Mouse (Mus musculus) kidney, postnatal 0 days (tissue): ENCODE results near the gene 9130409I23Rik. TPM values are rescaled to one million over a fixed set of nuclear protein-coding genes. Genes with fewer than 3 reads are reported as not detected.

Experiments used
- ATAC-seq: fragments of 200-750 bp; cut with Nextera tagmentation; replicated peaks from 2 replicates; pipeline ENCODE4 v1.8.0; 2017; ENCODE audit warnings: low read depth, moderate number of reproducible peaks, moderate TSS enrichment, moderate library complexity; ENCODE audit not compliant: low FRiP score
- DNase-seq: peaks from one replicate; pipeline ENCODE4 v3.0.0-alpha.2; 2016; ENCODE audit warnings: low spot score
- H3K27ac ChIP-seq: fragments of 300-500 bp; sonication (generic); 2 replicates; pipeline ENCODE4 v1.5.1; 2014; ENCODE audit warnings: mild to moderate bottlenecking
- H3K27me3 ChIP-seq: fragments of 300-500 bp; sonication (generic); 2 replicates; pipeline ENCODE4 v1.6.1; 2014; ENCODE audit warnings: low read length, mixed read lengths; ENCODE audit not compliant: insufficient read depth
- H3K36me3 ChIP-seq: fragments of 300-500 bp; sonication (generic); 2 replicates; pipeline ENCODE4 v1.6.1; 2014; ENCODE audit warnings: low read length, mixed read lengths; ENCODE audit not compliant: insufficient read depth
- H3K4me1 ChIP-seq: fragments of 300-500 bp; sonication (generic); replicated peaks from 2 replicates; pipeline ENCODE4 v1.6.1; 2014; ENCODE audit warnings: antibody characterized with exemption, low read length, mixed read lengths; ENCODE audit not compliant: insufficient read depth
- H3K4me2 ChIP-seq: fragments of 300-500 bp; sonication (generic); 2 replicates; pipeline ENCODE4 v1.6.1; 2014; ENCODE audit warnings: mild to moderate bottlenecking, low read length, moderate library complexity, mixed read lengths
- H3K4me3 ChIP-seq: fragments of 300-500 bp; sonication (generic); replicated peaks from 2 replicates; pipeline ENCODE4 v1.5.1; 2014; ENCODE audit warnings: low read depth, low read length
- H3K9ac ChIP-seq: fragments of 300-500 bp; sonication (generic); 2 replicates; pipeline ENCODE4 v1.6.1; 2014; ENCODE audit warnings: low read depth, low read length
- H3K9me3 ChIP-seq: fragments of 300-500 bp; sonication (generic); replicated peaks from 2 replicates; pipeline ENCODE4 v1.6.1; 2016; ENCODE audit warnings: low read length, inconsistent platforms, mixed read lengths
- CTCF ChIP-seq: IDR thresholded peaks from 2 replicates; pipeline ENCODE4 v1.5.1; 2016; ENCODE audit warnings: antibody characterized with exemption, low read depth, mild to moderate bottlenecking, moderate library complexity
- WGBS: fragments of 180-500 bp; shearing (Covaris S2); extraction: QIAGEN DNeasy Blood & Tissue Kit; methylation state at CpG from one replicate; pipeline ENCODE4 v1.1.7; 2014; 5-methylcytosine and 5-hydroxymethylcytosine counted together
- polyA plus RNA-seq: library from polyadenylated mRNA; unstranded; fragments of >200 nt; fragmentation: Nextera tagmentation; extraction: Ambion mirVana; gene quantifications from 2 replicates; pipeline ENCODE4 v1.2.1, GENCODE M21; 2015

Gene 9130409I23Rik
- polyA plus RNA-seq, 1 experiment from 2014 or later: 0.08 TPM

DNA sequence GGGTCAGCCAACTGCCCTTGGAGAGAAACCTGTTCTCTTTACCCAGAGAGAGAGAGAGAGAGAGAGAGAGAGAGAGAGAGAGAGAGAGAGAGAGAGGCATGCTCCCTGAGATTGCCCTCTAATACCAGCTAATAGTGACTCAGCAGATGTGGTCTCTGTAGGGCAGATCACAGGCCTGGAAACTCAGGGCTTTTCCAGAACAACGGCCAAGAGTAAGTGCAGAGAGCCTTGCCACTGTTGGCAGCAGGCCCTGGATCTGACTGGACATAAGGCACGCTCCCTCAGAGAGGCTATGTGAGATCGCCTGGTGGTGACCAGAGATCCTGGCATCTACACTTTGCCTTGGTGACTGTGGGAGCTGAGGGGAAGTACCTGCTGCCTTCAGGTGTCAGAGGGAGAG is 41.3 kb upstream of the 9130409I23Rik start:
- no peak overlapping the region for H3K4me2 ChIP-seq
- H3K4me3 ChIP-seq: no peak overlapping the region
- no peak overlapping the region for H3K9ac ChIP-seq
- peak; percentile 40; the same call in 1 of the 2 replicates for ATAC-seq
- TF ChIP-seq CTCF: no peak
- peaks cover 10% of the 10 kb centered on the region for H3K4me1 ChIP-seq
- peak; percentile 28 for DNase-seq
- H3K36me3 ChIP-seq: no peaks in the 10 kb centered on the region
- H3K27ac ChIP-seq: 0 out of 2 replicates have a peak overlapping the region, but pooled peaks have one; percentile 66
- H3K9me3 ChIP-seq: no peaks in the 10 kb centered on the region
- WGBS: 55% methylated on average over 3 of the region's 3 CpGs
- no peaks in the 10 kb centered on the region for H3K27me3 ChIP-seq

DNA sequence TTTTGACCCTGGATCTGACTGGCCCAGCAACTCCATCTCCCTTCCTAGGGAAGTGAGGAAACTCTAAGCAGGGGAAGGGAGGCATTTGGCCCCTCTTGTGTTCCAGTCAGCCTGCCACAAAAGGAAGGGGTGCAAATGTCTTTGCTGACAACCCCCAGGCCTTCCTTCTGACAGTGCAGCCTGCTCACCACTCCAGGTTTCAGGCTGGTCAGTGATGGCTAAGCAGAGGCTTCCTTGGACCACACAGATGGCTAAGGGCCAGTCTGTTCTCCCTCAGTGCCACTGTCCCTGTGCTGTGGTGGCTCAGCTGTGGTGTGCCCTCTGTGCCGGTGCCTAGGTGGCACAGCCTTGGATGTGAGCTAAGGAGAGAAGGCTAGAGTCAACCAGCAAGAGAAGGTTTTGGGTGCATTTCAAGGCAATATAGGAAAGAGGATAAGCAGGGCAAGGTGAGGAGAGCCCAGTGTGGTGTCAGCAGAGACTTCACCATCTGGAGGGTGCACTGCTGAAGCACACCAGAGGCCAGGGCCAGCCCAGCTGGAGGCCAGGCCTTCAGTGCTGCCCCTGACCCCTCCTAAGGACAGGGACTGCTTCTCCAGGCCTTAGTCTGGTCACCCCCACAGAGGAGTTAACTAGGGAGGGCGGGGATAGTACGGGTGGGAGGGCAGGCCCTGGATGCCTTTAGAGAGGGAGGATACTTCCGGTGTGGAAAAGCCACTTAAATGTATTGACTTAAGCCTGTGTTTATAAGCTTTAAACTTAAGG is 40.7 kb upstream of the 9130409I23Rik start:
- Histone ChIP-seq H3K9me3 (no peaks in the 10 kb centered on the region), H3K36me3 (no peaks in the 10 kb centered on the region), H3K4me1 (peaks cover 13% of the 10 kb centered on the region), H3K4me2 (no peak overlapping the region), H3K4me3 (no peak overlapping the region), H3K27ac (peak overlapping the region; percentile 66), H3K27me3 (no peaks in the 10 kb centered on the region), H3K9ac (no peak overlapping the region)
- WGBS: 34% methylated on average over 4 of the region's 4 CpGs
- peak; percentile 82 for DNase-seq
- peak; percentile 81 for ATAC-seq
- TF ChIP-seq CTCF: no peak

DNA sequence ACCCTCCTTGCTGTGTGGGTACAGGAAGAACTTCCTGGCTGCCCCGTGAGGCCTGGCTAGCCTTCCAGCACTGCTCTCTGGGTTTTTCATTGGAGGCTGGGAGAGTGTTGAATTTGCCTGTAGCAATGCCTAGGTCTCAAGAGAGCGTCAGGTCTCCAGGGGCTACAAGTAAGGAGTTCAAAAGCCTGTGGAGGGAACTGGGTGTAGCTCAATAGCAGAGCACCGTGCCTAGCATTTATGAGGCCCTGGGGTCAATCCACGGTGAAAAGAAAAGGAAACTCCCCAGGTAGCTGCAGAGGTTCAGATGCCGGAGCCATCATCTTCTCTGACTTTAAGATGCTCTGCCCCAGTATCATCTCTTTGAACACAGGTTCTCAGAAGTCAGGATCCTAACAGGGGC is 39.4 kb upstream of the 9130409I23Rik start:
- 70% methylated on average over 5 of the region's 5 CpGs for WGBS
- Histone ChIP-seq H3K36me3 (no peaks in the 10 kb centered on the region), H3K4me2 (no peak overlapping the region), H3K9ac (no peak overlapping the region), H3K9me3 (no peaks in the 10 kb centered on the region), H3K27me3 (no peaks in the 10 kb centered on the region), H3K27ac (no peak overlapping the region), H3K4me3 (no peak overlapping the region), H3K4me1 (peaks cover 25% of the 10 kb centered on the region)
- DNase-seq (no peak), ATAC-seq (no peak)
- no peak for TF ChIP-seq CTCF

DNA sequence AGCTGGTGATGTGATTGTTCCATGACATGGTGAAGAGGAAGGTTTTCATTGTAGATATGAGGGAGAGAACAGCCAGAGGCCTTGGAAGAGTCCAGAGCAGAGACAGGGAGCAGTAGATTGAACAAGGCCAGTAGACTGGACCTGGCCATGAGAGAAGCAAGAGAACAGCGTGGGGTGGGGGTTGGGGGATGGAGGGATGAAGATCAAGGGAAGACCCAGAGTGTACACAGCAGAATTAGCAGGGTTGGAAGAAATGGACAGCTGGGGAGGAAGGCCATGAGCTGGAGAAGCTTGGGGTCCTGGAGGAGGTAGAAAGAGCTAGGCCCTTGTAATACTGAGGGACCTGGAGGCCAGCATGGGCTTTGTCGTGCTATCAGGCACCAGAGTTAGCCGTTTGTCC is 38.6 kb upstream of the 9130409I23Rik start:
- TF ChIP-seq CTCF: no peak
- Histone ChIP-seq H3K9ac (no peak overlapping the region), H3K36me3 (no peaks in the 10 kb centered on the region), H3K4me2 (no peak overlapping the region), H3K4me1 (peaks cover 25% of the 10 kb centered on the region), H3K27me3 (no peaks in the 10 kb centered on the region), H3K27ac (no peak overlapping the region), H3K9me3 (no peaks in the 10 kb centered on the region), H3K4me3 (no peak overlapping the region)
- no peak for ATAC-seq
- DNase-seq: no peak
- WGBS: 89% methylated on average over 3 of the region's 3 CpGs

DNA sequence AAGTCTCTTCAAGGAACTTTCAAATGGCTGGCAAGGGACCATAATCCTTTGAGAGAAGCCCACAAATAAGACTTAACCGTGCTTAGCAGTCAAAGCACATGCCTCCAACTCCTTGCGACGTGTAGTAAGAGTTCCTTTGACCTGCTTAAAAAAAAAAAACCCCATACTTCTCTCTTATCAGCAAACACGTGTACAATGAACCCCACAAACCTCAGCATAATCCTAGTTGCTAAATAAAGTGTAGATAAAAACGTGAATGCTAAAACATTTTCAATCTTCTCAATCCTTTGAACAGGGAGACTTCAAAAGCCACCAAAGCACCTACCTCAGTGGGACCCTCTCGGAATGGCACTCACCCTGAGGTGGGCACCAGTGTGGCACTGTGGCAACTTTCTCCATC is 37.6 kb upstream of the 9130409I23Rik start:
- no peak for TF ChIP-seq CTCF
- Histone ChIP-seq H3K27ac (no peak overlapping the region), H3K4me3 (no peak overlapping the region), H3K27me3 (no peaks in the 10 kb centered on the region), H3K4me2 (no peak overlapping the region), H3K36me3 (no peaks in the 10 kb centered on the region), H3K4me1 (peaks cover 25% of the 10 kb centered on the region), H3K9ac (no peak overlapping the region), H3K9me3 (no peaks in the 10 kb centered on the region)
- ATAC-seq (no peak), DNase-seq (no peak)
- WGBS: 83% methylated on average over 6 of the region's 6 CpGs

DNA sequence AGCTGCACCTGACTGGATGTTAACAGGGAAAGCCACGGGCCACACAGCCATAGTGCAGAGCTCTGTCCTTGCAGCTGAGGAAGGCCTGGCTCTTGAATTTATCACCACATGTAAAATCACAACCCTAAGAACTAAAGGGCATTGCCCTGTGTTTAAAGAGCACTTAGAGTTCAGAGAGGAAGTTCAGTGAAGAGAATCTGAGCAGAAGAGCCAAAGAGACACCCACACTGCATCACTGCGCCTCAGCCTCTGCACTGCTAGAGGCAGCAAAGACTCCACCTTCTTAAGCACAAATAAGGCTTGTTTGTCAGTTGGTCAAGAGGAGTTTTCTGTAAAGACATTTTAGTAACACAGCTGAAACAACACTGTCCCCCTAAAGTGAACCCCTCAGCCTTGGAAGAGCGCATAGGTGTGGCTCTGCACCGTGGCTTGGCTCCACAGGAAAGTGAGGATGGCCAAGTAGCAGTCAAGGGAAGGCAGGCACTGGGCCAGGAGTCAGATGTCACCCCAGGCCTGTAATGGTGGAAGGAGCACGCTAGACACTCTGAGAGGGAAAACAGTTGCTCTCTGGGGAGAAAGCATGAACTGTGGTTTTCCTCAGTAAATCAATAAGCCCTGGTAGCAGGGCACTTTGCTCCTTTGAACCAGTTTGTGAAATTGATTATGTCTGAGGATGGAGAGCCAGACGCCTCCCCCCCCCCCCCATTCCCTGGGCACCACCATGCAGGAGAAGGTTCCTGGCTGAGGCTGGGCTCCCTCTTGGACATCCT is 36.1 kb upstream of the 9130409I23Rik start:
- peak overlapping the region; percentile 84; the same call in 1 of the 2 replicates for H3K27ac ChIP-seq
- no peaks in the 10 kb centered on the region for H3K9me3 ChIP-seq
- no peaks in the 10 kb centered on the region for H3K27me3 ChIP-seq
- no peak overlapping the region for H3K9ac ChIP-seq
- H3K36me3 ChIP-seq: no peaks in the 10 kb centered on the region
- H3K4me3 ChIP-seq: no peak overlapping the region
- peak overlapping the region; percentile 89; the same call in 1 of the 2 replicates for H3K4me2 ChIP-seq
- ATAC-seq: no peak
- 50% methylated on average over 6 of the region's 6 CpGs for WGBS
- peaks cover 25% of the 10 kb centered on the region for H3K4me1 ChIP-seq
- no peak for TF ChIP-seq CTCF
- peak; percentile 49 for DNase-seq
